Mouse (Mus musculus) megakaryocyte progenitor cell, adult 5-6 weeks (primary cell): Measurements from ENCODE around the gene Copb1. TPM values are rescaled to one million over a fixed set of nuclear protein-coding genes. Genes with fewer than 3 reads are reported as not detected.
"Not testable (repeated sequence)": the region's sequence is repeated elsewhere in the genome, so short reads cannot be mapped to it uniquely, and the experiment has no call there.

Experiments
- ATAC-seq: replicated peaks from 2 replicates; pipeline ENCODE4 v1.8.0; 2016; ENCODE audit warnings: mild to moderate bottlenecking, moderate TSS enrichment, inconsistent platforms; ENCODE audit not compliant: poor library complexity
- total RNA-seq, 2 experiments: library from RNA; stranded (forward) in 1 of 2; stranded (reverse) in 1 of 2; fragments of 157-497, 149-512 nt in 1 of 2; fragments of 200-1000 nt in 1 of 2; gene quantifications; 2 replicates each; pipeline versions ENCODE4 v1.2.3 to v1.2.4; 2015 to 2017

The Copb1 gene
- total RNA-seq, 2 experiments from 2014 or later: 82.4 to 184 TPM

GRCm38 (mm10) chr7:114226521-114226920 lies 28.0 kb downstream of the Copb1 start:
- ATAC-seq: no peak

- ATAC-seq: no peak
Measured at GRCm38 (mm10) chr7:114220433-114220832, 34.1 kb downstream of the Copb1 start.

GRCm38 (mm10) chr7:114216908-114217307 lies 37.6 kb downstream of the Copb1 start:
- peak; percentile 60 for ATAC-seq

GRCm38 (mm10) chr7:114214385-114214784 lies 40.1 kb downstream of the Copb1 start:
- no peak for ATAC-seq

- ATAC-seq: 0 out of 2 replicates have a peak, but pooled peaks have one; percentile 50
Measured at GRCm38 (mm10) chr7:114213537-114213936, 41.0 kb downstream of the Copb1 start.

GRCm38 (mm10) chr7:114210618-114211017 lies 43.9 kb downstream of the Copb1 start:
- no peak for ATAC-seq

GRCm38 (mm10) chr7:114209841-114210240 lies 44.7 kb downstream of the Copb1 start:
- ATAC-seq: no peak

- no peak for ATAC-seq
Measured at GRCm38 (mm10) chr7:114203491-114204359, 50.8 kb downstream of the Copb1 start.

GRCm38 (mm10) chr7:114202972-114203404 lies 51.5 kb downstream of the Copb1 start:
- no peak for ATAC-seq

GRCm38 (mm10) chr7:114200651-114201050 lies 53.9 kb downstream of the Copb1 start:
- no peak for ATAC-seq

GRCm38 (mm10) chr7:114199428-114200110 lies 54.9 kb downstream of the Copb1 start:
- ATAC-seq: no peak

GRCm38 (mm10) chr7:114198252-114198651 lies 56.3 kb downstream of the Copb1 start:
- ATAC-seq: no peak

GRCm38 (mm10) chr7:114196588-114196987 lies 57.9 kb downstream of the Copb1 start:
- ATAC-seq: not testable (repeated sequence)

- peak; percentile 60 for ATAC-seq
Measured at GRCm38 (mm10) chr7:114194788-114195187, 59.7 kb downstream of the Copb1 start.

GRCm38 (mm10) chr7:114194224-114194623 lies 60.3 kb downstream of the Copb1 start:
- peak; percentile 67 for ATAC-seq

- peak; percentile 77 for ATAC-seq
Measured at GRCm38 (mm10) chr7:114193284-114194067, 61.0 kb downstream of the Copb1 start.

- ATAC-seq: no peak
Measured at GRCm38 (mm10) chr7:114192581-114192980, 61.9 kb downstream of the Copb1 start.

- no peak for ATAC-seq
Measured at GRCm38 (mm10) chr7:114183416-114183815, 71.1 kb downstream of the Copb1 start.

GRCm38 (mm10) chr7:114182708-114183107 lies 71.8 kb downstream of the Copb1 start:
- 0 out of 2 replicates have a peak, but pooled peaks have one; percentile 23 for ATAC-seq

GRCm38 (mm10) chr7:114181391-114181790 lies 73.1 kb downstream of the Copb1 start:
- peak; percentile 78 for ATAC-seq

- no peak for ATAC-seq
Measured at GRCm38 (mm10) chr7:114176588-114176987, 77.9 kb downstream of the Copb1 start.
